Mouse (Mus musculus) spleen, embryonic (tissue): ENCODE data around the gene Pde1b.

Experiments
- CTCF ChIA-PET: fragments of 350-600 bp; sonication (Branson Sonifier 250); formaldehyde crosslinking; loops from one replicate; lab custom pipeline; 2022; lab: Charles Lee

Gene Pde1b

DNA sequence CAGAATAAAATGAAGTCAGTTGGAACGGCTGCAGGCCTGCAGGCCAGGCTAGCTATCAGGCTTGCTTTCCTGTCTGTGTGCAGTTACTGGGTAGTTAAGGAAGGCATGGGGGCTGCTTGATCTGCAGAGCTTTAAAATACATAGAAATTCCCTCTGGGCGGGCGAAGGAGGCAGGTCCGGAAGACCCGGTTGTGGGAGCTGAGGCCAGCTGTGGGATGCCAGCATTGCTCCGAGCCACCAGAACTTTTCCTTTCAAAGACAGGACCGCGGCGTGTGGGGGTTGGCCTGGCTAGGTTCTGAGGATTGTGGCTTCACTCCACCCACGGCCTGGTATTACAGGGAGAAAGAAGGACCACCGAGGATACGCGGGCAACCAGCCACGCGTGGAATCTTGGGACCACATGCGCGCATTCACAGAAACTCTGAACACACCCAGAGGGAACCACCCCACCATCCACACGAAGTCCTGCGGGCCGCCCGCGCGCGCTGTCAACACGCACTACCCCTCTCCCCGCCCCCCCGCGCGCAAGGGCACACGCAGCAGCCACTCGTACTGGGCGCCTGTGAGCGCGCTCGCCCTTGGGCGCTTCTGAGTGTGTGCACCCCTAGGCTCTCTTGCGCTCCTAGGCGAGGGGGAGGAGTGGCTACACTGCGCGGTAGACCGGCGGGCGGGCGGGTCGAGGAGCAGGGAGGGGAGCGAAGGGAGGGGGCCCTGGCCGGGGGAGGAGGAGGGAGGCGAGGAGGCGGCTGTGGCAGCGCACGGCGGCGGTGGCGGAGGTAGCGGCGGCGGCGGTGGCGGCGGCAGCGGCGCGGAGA lies at the start of gene Pde1b:
Gene Pde1b, plus strand, starts transcription at position 600 of the 816 bp plus-strand sequence.
- CTCF ChIA-PET, result interaction anchor here (0.5 to 0.6 kb wide), 2 partner anchors 15 to 370 kb away, joined by 5 to 9 read pairs; no protein-coding TSS in a partner anchor

DNA sequence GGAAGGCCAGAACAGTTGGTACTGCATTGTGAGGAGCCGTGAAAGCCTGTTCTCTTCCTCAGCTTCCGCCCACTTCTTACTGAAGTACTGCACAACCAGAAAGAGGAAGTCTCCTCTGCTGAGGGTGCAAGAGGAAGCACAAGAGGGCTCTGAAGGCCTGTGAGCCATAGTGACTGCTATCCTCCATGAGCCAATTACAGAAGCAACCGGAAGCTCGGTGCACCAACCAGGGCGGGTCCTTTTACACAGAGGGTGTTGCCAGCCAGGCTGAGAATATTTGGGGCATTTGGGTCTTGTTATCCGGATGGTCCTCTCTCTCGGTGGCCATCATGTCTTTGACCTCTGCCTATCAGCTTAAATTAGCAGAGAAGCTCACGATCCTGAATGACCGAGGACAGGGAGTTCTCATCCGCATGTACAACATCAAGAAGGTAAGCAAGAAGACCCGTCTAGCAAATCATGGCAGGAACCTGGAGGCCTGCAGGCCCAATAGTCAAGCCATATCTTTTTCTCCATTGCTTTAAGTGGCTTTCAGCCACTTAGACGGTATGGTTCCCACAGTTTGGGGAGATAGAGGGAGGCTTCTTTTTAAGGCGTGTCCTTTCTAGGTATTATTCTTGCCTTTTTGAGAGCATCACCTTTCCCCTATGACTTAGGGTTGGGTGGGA lies 49.1 kb upstream of the Pde1b start, which contains the start of gene Nckap1l:
Gene Nckap1l, plus strand, starts transcription at position 244 of the 668 bp plus-strand sequence.
- CTCF ChIA-PET, result interaction anchor here (0.7 kb wide), 1 partner anchor 16 kb away, joined by 3 read pairs; no protein-coding TSS in a partner anchor

DNA sequence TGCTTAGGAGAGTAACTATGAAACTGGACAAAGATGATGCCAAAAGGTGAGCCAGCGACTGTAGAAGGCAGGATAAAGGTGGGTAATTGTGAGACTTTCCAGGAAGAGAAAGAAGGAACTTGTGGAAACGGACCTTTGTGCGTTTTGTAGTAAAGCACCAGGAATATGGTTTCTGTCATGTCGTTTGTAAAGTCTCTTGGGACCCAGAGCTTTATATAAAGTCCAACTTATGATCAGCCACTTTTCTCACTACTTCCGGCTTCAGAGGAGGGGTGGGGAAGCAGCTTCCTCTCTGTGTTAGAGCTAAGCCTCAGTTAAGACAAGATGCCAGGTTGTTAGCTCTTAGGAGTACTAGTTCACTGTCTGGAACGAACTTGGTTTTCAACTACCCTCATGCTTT lies 48.4 kb upstream of the Pde1b start:
- CTCF ChIA-PET, result no interaction called here

DNA sequence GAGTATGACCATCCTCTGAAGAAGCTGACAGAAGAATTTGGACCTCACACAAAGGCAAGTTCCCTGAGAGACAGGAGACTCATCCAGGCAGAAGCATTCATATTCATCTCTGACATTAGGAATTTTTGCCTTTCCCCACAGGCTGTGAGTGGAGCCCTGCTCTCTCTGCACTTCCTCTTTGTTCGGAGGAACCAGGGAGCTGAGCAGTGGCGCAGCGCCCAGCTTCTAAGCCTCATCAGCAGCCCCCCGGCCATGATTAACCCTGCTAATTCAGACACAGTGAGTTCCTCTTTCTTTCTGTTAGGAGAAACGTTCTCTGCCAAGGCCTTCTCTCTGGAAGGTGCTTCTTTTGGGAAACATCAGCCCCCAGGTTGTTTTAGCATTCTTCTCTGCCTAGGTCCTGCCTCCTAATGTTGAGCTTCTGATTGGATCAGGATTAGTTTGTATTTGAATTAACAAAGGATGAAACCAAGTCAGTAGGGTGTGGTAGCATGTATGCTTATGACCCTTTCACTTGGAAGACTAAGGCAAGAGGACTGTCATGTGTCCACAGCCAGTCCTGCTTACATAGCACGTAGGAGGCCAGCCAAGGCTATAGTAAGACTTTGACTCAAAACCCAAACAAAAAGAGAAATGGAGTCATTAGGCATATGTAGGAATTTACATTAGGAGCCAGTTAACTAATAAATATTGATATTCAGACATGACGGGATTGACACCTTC lies 40.1 kb upstream of the Pde1b start:
- CTCF ChIA-PET, result no interaction called here

DNA sequence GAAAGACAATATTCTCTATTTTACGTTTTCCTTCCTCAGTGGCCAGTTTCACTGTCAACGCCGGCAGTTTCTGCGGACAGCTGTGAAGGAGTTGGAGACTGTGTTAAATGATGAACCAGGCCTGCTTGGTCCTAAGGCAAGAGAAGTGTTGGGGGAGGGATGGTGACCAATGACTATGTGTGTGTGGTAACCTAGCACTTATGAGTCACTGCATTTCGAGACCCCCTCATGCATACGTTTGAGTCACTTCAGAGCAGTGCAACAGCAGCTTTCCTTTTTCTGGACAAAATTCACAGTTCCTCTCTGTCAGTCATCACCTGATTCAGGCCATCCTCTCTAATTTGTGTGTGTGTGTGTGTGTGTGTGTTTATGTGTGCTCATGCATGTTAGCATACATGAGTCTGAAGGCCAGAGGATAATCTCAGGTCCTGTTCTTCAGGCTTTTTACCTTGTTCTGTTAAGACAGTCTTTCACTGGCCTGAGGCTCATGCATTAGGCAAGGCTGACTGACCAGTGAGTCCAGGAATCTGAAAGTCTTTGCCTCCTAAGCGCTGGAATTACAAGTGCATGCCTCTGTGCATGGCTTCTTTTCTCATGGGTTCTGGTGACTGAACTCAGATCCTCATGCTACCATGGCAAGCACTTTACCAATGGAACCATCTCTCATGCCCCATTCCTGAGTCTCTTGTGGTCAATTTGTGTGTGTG lies 31.2 kb upstream of the Pde1b start:
- CTCF ChIA-PET, result no interaction called here

DNA sequence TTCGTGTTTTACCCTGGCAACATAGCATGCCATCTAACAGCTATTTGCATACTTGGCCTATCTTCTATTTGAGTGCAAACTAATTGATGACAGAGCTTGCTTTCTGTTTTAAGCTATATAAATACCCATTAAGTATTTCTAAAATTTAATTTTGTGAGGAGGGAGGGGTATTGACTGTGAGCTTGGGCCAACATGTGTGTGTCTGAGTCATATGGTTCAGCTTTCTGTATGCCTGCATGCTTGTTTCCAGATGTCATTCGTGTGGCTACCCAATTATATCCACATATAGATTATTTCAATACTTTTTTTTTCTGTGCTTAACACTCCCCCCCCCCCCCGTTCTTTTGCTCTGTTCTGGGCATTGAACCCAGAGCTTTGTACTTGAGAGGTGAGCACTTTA lies 30.6 kb upstream of the Pde1b start:
- CTCF ChIA-PET, result no interaction called here

DNA sequence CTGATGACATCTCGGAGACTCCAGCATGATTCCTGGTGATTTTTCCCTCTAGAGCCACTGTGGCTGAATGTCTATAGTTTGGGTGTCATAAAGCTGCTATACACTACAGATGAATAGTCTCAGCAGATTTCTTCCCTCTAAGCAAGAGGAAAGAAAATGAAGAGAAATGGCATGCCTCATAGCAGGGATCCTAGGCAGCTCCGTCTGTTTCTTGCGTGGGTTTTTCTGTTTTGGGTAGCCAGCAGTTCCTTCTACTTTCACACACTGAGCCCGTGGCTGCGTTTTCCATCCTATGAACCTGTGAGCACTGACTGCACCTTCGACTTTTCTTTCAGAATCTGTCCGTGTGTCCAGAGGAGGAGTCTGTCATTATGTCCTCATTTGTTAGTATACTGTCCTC lies 29.7 kb upstream of the Pde1b start:
- CTCF ChIA-PET, result no interaction called here

DNA sequence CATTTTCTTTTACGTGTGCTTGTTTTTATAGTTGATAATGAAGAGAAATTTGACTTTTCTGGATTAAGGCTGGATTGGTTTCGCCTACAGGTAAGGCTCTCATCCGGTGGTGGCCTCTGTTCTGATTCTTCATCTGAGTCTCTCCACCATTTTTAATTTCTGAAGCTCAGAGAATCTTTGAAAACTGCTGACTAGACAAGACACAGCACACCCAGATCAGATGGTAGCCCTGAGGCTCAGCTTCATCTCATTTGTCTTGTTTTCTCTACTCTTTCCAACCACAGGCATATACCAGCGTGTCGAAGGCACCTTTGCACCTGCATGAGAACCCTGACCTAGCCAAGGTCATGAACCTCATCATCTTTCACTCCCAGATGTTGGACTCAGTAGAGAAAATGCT lies 29.1 kb upstream of the Pde1b start:
- CTCF ChIA-PET, result no interaction called here

DNA sequence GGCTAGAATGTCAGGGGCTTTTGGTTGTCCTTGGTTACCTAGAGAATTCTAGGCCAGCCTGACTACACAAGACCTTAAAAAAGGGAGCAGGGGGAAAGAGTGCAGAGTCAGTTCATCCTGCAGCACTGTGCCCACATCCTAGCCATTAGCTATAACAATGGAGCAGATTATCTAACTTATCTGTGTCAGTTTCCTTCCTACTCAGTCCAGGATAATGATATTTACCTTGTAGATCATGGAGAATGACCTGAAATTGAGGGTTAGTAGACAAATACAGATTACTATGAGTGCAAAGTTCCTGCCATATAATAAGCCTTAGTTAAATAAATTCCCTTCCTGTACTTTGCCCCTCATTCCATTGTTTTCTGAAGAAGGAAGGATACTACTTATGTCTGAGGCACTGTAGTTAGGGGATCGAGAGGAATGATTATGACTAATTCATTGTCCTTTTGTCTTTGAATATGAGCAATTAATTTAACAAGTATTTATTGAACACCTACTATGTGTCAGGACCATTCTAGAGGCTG lies 23.7 kb upstream of the Pde1b start:
- CTCF ChIA-PET, result no interaction called here

DNA sequence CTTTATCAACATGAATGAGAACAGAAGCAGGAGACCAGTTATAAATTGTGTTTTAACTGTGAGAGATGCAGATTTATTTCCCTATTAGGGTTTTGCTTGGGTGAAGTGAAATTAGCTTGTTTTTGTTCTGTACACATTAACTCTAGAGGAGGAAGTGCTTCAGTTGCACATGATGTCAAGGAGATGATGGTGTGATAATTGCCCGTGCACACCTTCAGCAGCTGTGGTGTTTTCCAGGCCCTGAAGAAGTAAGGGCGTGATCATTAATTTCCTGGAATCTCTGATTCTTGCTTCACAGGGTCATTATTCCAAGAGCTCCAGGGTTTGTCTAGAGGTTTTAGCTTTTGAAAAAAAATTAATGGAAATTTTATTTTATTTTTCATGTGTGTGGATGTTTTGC lies 22.7 kb upstream of the Pde1b start:
- CTCF ChIA-PET, result interaction anchor here (0.6 kb wide), 1 partner anchor 297 kb away, joined by 4 read pairs; no protein-coding TSS in a partner anchor

DNA sequence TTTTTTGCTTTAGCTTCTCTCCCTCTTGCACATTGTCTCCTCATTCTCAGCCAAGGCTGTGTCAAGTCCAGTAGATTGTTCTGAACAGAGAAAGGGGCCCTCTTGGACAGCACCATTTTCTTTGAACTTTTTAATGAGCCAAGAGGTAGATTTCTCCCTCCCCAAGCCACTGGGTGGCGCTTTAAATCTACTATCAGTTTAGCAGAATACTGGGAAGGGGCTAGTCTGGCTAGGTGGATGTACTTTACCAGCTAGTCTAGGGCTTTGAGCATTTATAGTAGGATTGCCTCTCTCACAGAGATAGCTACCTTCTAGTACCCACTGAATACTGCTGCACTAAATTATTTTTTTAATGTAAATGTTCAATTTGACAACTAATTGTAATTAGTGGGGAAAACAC lies 20.3 kb upstream of the Pde1b start:
- CTCF ChIA-PET, result no interaction called here

DNA sequence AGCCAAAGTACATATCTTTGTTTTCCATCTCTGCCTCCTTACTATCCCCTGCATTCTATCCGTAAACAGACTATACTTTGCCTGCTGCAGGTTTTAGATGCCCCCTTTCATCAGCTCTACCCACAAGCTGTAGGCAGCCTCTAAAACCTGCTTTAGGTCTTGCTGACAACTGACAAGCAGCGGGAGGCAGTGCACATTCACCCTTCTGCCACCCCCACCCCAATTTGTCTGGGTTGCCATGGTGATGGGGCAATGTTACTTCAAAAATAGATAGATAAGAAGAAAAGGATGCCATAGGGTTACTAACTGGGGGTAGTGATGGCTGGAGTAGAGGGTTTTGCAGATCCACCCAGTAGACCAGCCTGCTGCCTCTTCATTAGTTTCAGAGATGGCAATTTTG lies 18.3 kb upstream of the Pde1b start:
- CTCF ChIA-PET, result no interaction called here

DNA sequence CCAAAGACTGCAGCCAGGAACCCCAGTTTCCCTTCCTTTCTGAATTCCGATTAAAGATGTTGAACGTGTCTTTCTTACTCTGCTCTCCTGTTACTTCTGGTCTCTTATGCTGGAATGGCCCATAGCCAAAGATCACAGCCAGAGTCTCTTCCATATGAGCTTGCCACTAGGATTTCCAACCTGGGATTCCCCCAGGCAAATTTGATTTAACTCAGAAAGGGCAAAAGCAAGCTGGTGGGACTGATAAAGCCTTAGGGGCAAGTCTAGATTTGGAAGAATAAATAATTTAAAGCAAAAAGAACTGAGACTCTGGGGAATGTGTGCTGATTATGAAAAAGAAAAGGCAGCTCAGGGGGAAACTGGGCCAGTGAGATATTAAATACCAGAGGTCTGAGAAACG lies 17.7 kb upstream of the Pde1b start:
- CTCF ChIA-PET, result no interaction called here

DNA sequence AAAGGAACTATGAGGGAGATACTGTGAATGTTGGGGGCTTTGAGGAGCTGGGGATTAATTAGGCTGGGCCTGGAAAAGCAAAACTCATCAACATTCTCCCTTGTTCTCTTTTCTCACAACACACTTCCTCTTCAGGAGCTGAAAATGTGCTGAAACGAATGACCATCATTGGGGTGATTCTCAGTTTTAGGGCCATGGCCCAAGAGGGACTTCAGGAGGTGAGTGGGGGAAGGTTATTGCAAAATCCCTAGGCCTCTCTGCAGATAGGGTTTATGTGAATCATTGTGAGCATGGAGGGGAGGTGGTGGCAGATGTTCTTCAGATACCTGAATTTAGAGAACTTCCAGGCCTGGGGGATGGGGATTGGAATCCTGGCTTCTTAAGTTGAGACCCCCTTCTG lies 16.2 kb upstream of the Pde1b start:
- CTCF ChIA-PET, result no interaction called here

DNA sequence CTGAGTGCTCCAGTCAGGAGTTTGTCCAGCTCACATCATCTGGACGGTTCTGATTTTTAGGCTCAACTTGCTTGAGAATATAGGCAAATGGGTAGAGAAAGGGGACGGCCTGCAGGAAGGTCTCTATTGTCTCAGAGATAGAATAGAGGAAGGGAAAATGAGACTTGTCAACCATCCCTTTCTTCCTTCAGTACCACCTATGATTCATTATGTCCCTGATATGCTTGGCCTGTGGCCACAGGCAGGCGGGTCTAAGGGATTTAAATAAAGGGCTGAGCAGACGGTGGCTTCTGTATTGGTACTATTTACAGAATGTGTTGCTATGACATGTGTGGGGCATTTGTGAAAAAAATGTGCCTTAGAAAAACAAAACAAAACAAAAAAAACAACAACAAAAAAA lies 14.5 kb upstream of the Pde1b start:
- CTCF ChIA-PET, result interaction anchor here (0.6 kb wide), 1 partner anchor 14 kb away, joined by 9 read pairs; the partner anchor contains the start of gene Pde1b

DNA sequence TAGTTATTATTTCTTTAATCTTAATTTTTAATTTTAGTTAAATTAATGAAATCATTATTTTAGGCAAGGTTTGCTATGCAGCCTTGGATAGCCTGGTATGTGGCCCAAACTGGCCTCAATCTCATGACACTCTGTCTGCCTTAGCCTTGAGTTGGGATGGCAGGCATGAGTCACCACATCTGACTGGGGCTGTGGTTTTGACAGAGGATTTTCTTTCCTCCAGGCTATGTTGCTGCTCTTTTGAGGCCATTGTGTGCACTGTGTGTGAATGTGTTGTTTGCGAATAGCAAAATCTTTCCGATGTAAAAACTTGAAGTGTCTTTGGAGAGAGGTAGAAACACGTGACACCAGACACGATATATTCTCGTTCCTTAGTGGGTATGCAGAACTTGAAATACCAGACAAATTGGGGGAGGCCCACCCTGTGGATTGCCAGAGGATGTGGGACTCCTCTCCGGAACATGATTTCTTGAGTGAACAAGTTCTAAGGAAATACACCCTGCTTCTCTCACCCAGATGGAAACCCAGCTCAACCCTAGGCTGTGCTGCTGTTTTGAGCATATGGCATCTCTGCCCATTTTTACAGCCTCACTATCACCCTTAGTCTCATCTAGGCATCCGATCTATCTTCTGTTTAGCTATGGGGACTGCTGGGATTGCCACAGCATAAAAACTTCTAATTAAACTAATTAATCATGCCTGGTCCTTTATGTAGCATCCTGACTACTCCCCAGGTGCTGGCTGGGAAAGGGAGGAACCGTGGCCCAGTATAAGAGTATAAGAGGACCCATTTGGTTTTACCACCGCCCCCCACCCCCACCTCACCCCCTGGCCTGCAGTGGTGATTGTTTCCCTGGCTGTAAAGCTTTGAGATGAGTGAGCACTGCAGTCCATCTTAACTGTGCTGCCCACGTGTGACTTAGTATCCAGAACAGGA lies 6.4 kb upstream of the Pde1b start:
- CTCF ChIA-PET, result no interaction called here

DNA sequence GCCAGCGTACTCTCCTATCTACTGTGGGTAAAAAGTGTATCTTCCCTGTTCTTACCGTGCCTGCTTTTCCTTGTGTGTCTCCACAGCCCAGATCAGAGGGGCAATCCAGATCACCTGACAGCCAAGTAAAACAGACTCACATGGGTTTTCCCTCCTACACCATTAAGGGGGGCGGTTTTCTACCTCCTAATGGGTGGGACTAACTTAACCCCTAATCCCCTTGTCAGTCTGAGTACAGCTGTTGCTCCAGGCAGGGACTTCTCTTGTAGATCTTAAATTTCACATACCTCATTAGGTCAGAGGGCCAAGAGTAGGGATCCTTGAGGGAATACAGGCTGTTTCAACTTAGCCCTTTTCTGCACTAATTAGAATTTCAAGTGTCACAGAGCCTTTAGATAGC lies 4.7 kb upstream of the Pde1b start:
- CTCF ChIA-PET, result no interaction called here

DNA sequence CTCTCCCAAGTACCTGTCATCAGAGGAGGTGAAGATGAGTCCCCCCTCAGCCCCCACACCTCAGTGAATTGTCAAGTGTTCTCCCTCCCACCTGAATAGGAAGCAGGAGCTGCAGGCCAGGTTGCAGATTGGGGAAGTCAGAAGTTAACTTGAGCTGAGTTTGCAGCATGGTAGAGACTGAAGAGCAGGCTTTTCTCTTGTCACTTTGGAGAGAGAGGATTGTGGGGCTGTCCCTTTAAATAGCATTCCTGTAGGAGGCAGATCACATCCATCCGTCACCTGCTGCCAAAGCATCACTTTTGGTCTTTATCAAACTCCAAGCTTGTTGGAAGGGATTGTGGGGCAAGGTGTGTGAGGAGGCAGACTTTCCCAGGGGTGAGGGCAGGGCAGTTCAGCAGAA lies 2.1 kb upstream of the Pde1b start:
- CTCF ChIA-PET, result interaction anchor here (0.6 kb wide), 1 partner anchor 1097 kb away, joined by 3 read pairs; no protein-coding TSS in a partner anchor

DNA sequence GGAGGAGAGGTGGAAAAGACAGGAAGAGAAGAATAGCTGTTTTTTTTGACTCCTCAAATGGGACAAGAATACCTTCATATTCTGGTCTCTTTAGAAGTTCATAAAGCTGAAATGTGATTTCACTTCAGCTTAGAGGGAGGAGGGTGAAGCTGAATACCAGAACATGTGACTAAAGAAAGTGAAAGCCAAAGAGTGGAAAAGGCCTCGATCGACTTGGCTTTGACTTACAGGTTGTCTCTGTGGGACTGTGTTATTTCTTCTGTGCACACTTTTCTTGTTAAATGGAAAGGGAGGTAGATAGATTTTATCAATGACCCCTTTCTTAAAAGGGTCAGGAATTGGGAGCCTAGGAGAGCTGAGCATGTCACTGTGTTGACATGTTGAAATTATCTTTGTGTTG lies 1.6 kb upstream of the Pde1b start:
- CTCF ChIA-PET, result interaction anchor here (0.6 kb wide), 1 partner anchor 1097 kb away, joined by 3 read pairs; no protein-coding TSS in a partner anchor

DNA sequence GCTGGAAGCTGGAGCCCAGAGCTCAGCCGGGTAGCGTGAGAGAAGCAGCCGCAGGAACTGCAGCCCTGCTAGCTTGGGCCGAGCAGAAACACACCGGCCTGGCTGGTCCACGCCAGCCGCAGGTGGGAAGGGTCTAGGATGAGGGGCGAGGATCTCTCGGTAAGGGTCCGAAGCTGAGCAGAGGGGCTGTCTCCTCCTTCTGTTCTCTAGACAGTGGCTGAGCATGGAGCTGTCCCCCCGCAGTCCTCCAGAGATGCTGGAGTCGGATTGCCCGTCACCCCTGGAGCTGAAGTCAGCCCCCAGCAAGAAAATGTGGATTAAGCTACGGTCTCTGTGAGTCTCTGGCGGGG lies 392 bp downstream of the Pde1b start:
- CTCF ChIA-PET, result interaction anchor here (0.5 kb wide), 1 partner anchor 15 kb away, joined by 9 read pairs; no protein-coding TSS in a partner anchor
